Mouse (Mus musculus) midbrain, embryonic 11.5 days (tissue): ENCODE data around the gene Ankfn1. TPM values are rescaled to one million over a fixed set of nuclear protein-coding genes. Genes with fewer than 3 reads are reported as not detected.

Experiments
- ATAC-seq: fragments of 200-750 bp; cut with Nextera tagmentation; 2 replicates; pipeline ENCODE4 v1.8.0; 2017; ENCODE audit warnings: moderate TSS enrichment, moderate library complexity; ENCODE audit not compliant: low FRiP score
- DNase-seq: peaks from one replicate; pipeline ENCODE4 v3.0.0; 2015; ENCODE audit warnings: low spot score; ENCODE audit errors: missing footprints
- H3K27ac ChIP-seq: fragments of 300-500 bp; sonication (generic); 2 replicates; pipeline ENCODE4 v1.5.1; 2014; ENCODE audit warnings: low read depth, low read length
- H3K27me3 ChIP-seq: fragments of 300-500 bp; sonication (generic); 2 replicates; pipeline ENCODE4 v1.6.1; 2014; ENCODE audit warnings: mild to moderate bottlenecking, low read length, moderate library complexity, mixed read lengths; ENCODE audit not compliant: control insufficient read depth, insufficient read depth
- H3K36me3 ChIP-seq: fragments of 300-500 bp; sonication (generic); 2 replicates; pipeline ENCODE4 v1.6.1; 2014; ENCODE audit warnings: mild to moderate bottlenecking, low read length, moderate library complexity, mixed read lengths; ENCODE audit not compliant: control insufficient read depth, insufficient read depth
- H3K4me1 ChIP-seq: fragments of 300-500 bp; sonication (generic); 2 replicates; pipeline ENCODE4 v1.6.1; 2014; ENCODE audit warnings: low read length; ENCODE audit not compliant: control insufficient read depth, insufficient read depth
- H3K4me2 ChIP-seq: fragments of 300-500 bp; sonication (generic); 2 replicates; pipeline ENCODE4 v1.6.1; 2014; ENCODE audit warnings: mild to moderate bottlenecking, moderate library complexity
- H3K4me3 ChIP-seq: fragments of 300-500 bp; sonication (generic); 2 replicates; pipeline ENCODE4 v1.5.1; 2014; ENCODE audit warnings: low read depth, low read length
- H3K9ac ChIP-seq: fragments of 300-500 bp; sonication (generic); 2 replicates; pipeline ENCODE4 v1.6.1; 2014; ENCODE audit warnings: low read length
- H3K9me3 ChIP-seq: fragments of 300-500 bp; sonication (generic); 2 replicates; pipeline ENCODE4 v1.6.1; 2016; ENCODE audit warnings: low read length; ENCODE audit not compliant: control insufficient read depth
- WGBS: fragments of 180-500 bp; shearing (Covaris S2); extraction: QIAGEN DNeasy Blood & Tissue Kit; methylation state at CpG from one replicate; pipeline ENCODE4 v1.1.7; 2014; 5-methylcytosine and 5-hydroxymethylcytosine counted together
- polyA plus RNA-seq: library from polyadenylated mRNA; unstranded; fragments of >200 nt; fragmentation: Nextera tagmentation; extraction: Ambion mirVana; gene quantifications from 2 replicates; pipeline ENCODE4 v1.2.1, GENCODE M21; 2014

The Ankfn1 gene
- polyA plus RNA-seq, 1 experiment from 2014 or later: 2.2 TPM

GRCm38 (mm10) chr11:89774913-89775312, 2.5 kb downstream of the Ankfn1 start:
- Histone ChIP-seq H3K27me3 (no peaks in the 10 kb centered on the region), H3K4me1 (no peaks in the 10 kb centered on the region), H3K27ac (no peak overlapping the region), H3K9me3 (no peaks in the 10 kb centered on the region), H3K9ac (no peak overlapping the region), H3K36me3 (no peaks in the 10 kb centered on the region), H3K4me2 (no peak overlapping the region), H3K4me3 (no peak overlapping the region)
- ATAC-seq: no peak
- 85% methylated on average over 3 of the region's 3 CpGs for WGBS
- DNase-seq: no peak

- no peaks in the 10 kb centered on the region for H3K36me3 ChIP-seq
- no peak overlapping the region for H3K4me2 ChIP-seq
- H3K27me3 ChIP-seq: no peaks in the 10 kb centered on the region
- no peak for DNase-seq
- H3K9ac ChIP-seq: no peak overlapping the region
- H3K4me1 ChIP-seq: no peaks in the 10 kb centered on the region
- WGBS: 85% methylated on average over 2 of the region's 2 CpGs
- H3K27ac ChIP-seq: no peak overlapping the region
- H3K4me3 ChIP-seq: no peak overlapping the region
- H3K9me3 ChIP-seq: no peaks in the 10 kb centered on the region
- no peak for ATAC-seq
Observed at GRCm38 (mm10) chr11:89772941-89773340, 4.5 kb downstream of the Ankfn1 start.

- Histone ChIP-seq H3K9me3 (no peaks in the 10 kb centered on the region), H3K27ac (no peak overlapping the region), H3K4me3 (no peak overlapping the region), H3K4me1 (peaks cover 4% of the 10 kb centered on the region; the same call in 1 of the 2 replicates), H3K27me3 (no peaks in the 10 kb centered on the region), H3K9ac (no peak overlapping the region), H3K36me3 (no peaks in the 10 kb centered on the region), H3K4me2 (no peak overlapping the region)
- ATAC-seq (0 out of 2 replicates have a peak, but pooled peaks have one; percentile 33), DNase-seq (no peak)
- 40% methylated on average over 2 of the region's 2 CpGs for WGBS
Observed at GRCm38 (mm10) chr11:89765770-89766148, 11.7 kb downstream of the Ankfn1 start.

GRCm38 (mm10) chr11:89765014-89765769, 12.3 kb downstream of the Ankfn1 start:
- H3K27me3 ChIP-seq: no peaks in the 10 kb centered on the region
- no peak overlapping the region for H3K4me3 ChIP-seq
- WGBS: 44% methylated on average over 2 of the region's 2 CpGs
- no peaks in the 10 kb centered on the region for H3K9me3 ChIP-seq
- H3K4me2 ChIP-seq: no peak overlapping the region
- H3K9ac ChIP-seq: no peak overlapping the region
- H3K4me1 ChIP-seq: peaks cover 4% of the 10 kb centered on the region; the same call in 1 of the 2 replicates
- DNase-seq: no peak
- ATAC-seq: no peak
- no peaks in the 10 kb centered on the region for H3K36me3 ChIP-seq
- H3K27ac ChIP-seq: no peak overlapping the region

- Histone ChIP-seq H3K4me3 (no peak overlapping the region), H3K27me3 (no peaks in the 10 kb centered on the region), H3K4me1 (no peaks in the 10 kb centered on the region), H3K27ac (no peak overlapping the region), H3K36me3 (no peaks in the 10 kb centered on the region), H3K9me3 (no peaks in the 10 kb centered on the region), H3K4me2 (no peak overlapping the region), H3K9ac (no peak overlapping the region)
- DNase-seq (no peak), ATAC-seq (no peak)
- 84% methylated on average over 10 of the region's 10 CpGs for WGBS
Observed at GRCm38 (mm10) chr11:89733973-89734693, 43.3 kb downstream of the Ankfn1 start.

- WGBS: 85% methylated on average over 7 of the region's 7 CpGs
Observed at GRCm38 (mm10) chr11:89733526-89733925, 43.9 kb downstream of the Ankfn1 start.

GRCm38 (mm10) chr11:89720847-89721246, 56.6 kb downstream of the Ankfn1 start:
- no peak overlapping the region for H3K27ac ChIP-seq
- DNase-seq (peak; percentile 98), ATAC-seq (peak; percentile 27; the same call in 1 of the 2 replicates)
- no peak overlapping the region for H3K4me3 ChIP-seq
- WGBS: 19% methylated on average over 5 of the region's 5 CpGs
- no peaks in the 10 kb centered on the region for H3K4me1 ChIP-seq
- no peaks in the 10 kb centered on the region for H3K36me3 ChIP-seq
- no peaks in the 10 kb centered on the region for H3K27me3 ChIP-seq
- H3K4me2 ChIP-seq: no peak overlapping the region
- H3K9ac ChIP-seq: no peak overlapping the region
- no peaks in the 10 kb centered on the region for H3K9me3 ChIP-seq

More at GRCm38 (mm10) chr11:89733526-89733925, 43.9 kb downstream of the Ankfn1 start:
- Histone ChIP-seq H3K27ac (no peak overlapping the region), H3K27me3 (no peaks in the 10 kb centered on the region), H3K4me2 (no peak overlapping the region), H3K4me1 (no peaks in the 10 kb centered on the region), H3K9ac (no peak overlapping the region), H3K36me3 (no peaks in the 10 kb centered on the region), H3K9me3 (no peaks in the 10 kb centered on the region), H3K4me3 (no peak overlapping the region)
- ATAC-seq (no peak), DNase-seq (no peak)

GRCm38 (mm10) chr11:89718491-89718982, 58.9 kb downstream of the Ankfn1 start:
- no peak overlapping the region for H3K4me2 ChIP-seq
- H3K4me1 ChIP-seq: no peaks in the 10 kb centered on the region
- H3K9ac ChIP-seq: no peak overlapping the region
- peak; percentile 72 for DNase-seq
- no peak for ATAC-seq
- no peaks in the 10 kb centered on the region for H3K27me3 ChIP-seq
- WGBS: 91% methylated on average over 14 of the region's 14 CpGs
- H3K27ac ChIP-seq: no peak overlapping the region
- no peaks in the 10 kb centered on the region for H3K9me3 ChIP-seq
- no peaks in the 10 kb centered on the region for H3K36me3 ChIP-seq
- no peak overlapping the region for H3K4me3 ChIP-seq

GRCm38 (mm10) chr11:89716351-89716750, 61.1 kb downstream of the Ankfn1 start:
- H3K4me2 ChIP-seq: no peak overlapping the region
- H3K36me3 ChIP-seq: no peaks in the 10 kb centered on the region
- no peak overlapping the region for H3K4me3 ChIP-seq
- no peaks in the 10 kb centered on the region for H3K9me3 ChIP-seq
- no peak overlapping the region for H3K9ac ChIP-seq
- H3K4me1 ChIP-seq: no peaks in the 10 kb centered on the region
- WGBS: 91% methylated on average over 7 of the region's 7 CpGs
- ATAC-seq (no peak), DNase-seq (no peak)
- H3K27ac ChIP-seq: no peak overlapping the region
- H3K27me3 ChIP-seq: no peaks in the 10 kb centered on the region
